Mouse (Mus musculus) lung, postnatal 10 days (tissue): Measurements from ENCODE around the gene Ctnnbl1.
A peak's percentile ranks its signal among the peaks of the same experiment; 100 is the strongest.

Source experiments
- DNase-seq: peaks from one replicate; pipeline ENCODE4 v3.0.0; 2021

Ctnnbl1 gene

GRCm38 (mm10) chr2:157750926-157751588 lies 13.9 kb downstream of the Ctnnbl1 start:
- DNase-seq: peak; percentile 66

GRCm38 (mm10) chr2:157751589-157752373 lies 14.6 kb downstream of the Ctnnbl1 start:
- peak; percentile 67 for DNase-seq

GRCm38 (mm10) chr2:157752374-157752743 lies 15.2 kb downstream of the Ctnnbl1 start:
- DNase-seq: no peak

GRCm38 (mm10) chr2:157755771-157756170 lies 18.6 kb downstream of the Ctnnbl1 start:
- DNase-seq: no peak

- DNase-seq: no peak
These were observed 19.0 kb downstream of the Ctnnbl1 start for GRCm38 (mm10) chr2:157756193-157756592.

- DNase-seq: no peak
These were observed 21.2 kb downstream of the Ctnnbl1 start for GRCm38 (mm10) chr2:157758395-157758794.

GRCm38 (mm10) chr2:157759717-157760116 lies 22.5 kb downstream of the Ctnnbl1 start:
- no peak for DNase-seq

- no peak for DNase-seq
These were observed 25.7 kb downstream of the Ctnnbl1 start for GRCm38 (mm10) chr2:157762903-157763302.

- DNase-seq: no peak
These were observed 29.4 kb downstream of the Ctnnbl1 start for GRCm38 (mm10) chr2:157766591-157766990.

- DNase-seq: peak; percentile 40
These were observed 31.7 kb downstream of the Ctnnbl1 start for GRCm38 (mm10) chr2:157768682-157769429.

- DNase-seq: no peak
These were observed 33.6 kb downstream of the Ctnnbl1 start for GRCm38 (mm10) chr2:157770761-157771160.

- no peak for DNase-seq
These were observed 36.5 kb downstream of the Ctnnbl1 start for GRCm38 (mm10) chr2:157773661-157774060.

GRCm38 (mm10) chr2:157775957-157776356 lies 38.8 kb downstream of the Ctnnbl1 start:
- DNase-seq: no peak

GRCm38 (mm10) chr2:157780956-157781355 lies 43.8 kb downstream of the Ctnnbl1 start:
- no peak for DNase-seq

GRCm38 (mm10) chr2:157783152-157783551 lies 46.0 kb downstream of the Ctnnbl1 start:
- DNase-seq: no peak

- no peak for DNase-seq
These were observed 47.0 kb downstream of the Ctnnbl1 start for GRCm38 (mm10) chr2:157784238-157784637.

- DNase-seq: no peak
These were observed 47.4 kb downstream of the Ctnnbl1 start for GRCm38 (mm10) chr2:157784647-157785046.

- DNase-seq: no peak
These were observed 52.0 kb downstream of the Ctnnbl1 start for GRCm38 (mm10) chr2:157789226-157789625.

- no peak for DNase-seq
These were observed 53.8 kb downstream of the Ctnnbl1 start for GRCm38 (mm10) chr2:157790836-157791495.

GRCm38 (mm10) chr2:157791528-157792162 lies 54.4 kb downstream of the Ctnnbl1 start:
- no peak for DNase-seq

- no peak for DNase-seq
These were observed 55.8 kb downstream of the Ctnnbl1 start for GRCm38 (mm10) chr2:157792840-157793552.

GRCm38 (mm10) chr2:157793851-157794332 lies 56.7 kb downstream of the Ctnnbl1 start:
- DNase-seq: no peak
